Mouse (Mus musculus) cerebellum, adult 9-10 months (tissue): ENCODE data around the gene Nploc4.
"Not testable (repeated sequence)": the region's sequence is repeated elsewhere in the genome, so short reads cannot be mapped to it uniquely, and the experiment has no call there.

ENCODE experiments used
- DNase-seq: peaks from one replicate; pipeline ENCODE4 v3.0.0; 2022

The Nploc4 gene

DNA sequence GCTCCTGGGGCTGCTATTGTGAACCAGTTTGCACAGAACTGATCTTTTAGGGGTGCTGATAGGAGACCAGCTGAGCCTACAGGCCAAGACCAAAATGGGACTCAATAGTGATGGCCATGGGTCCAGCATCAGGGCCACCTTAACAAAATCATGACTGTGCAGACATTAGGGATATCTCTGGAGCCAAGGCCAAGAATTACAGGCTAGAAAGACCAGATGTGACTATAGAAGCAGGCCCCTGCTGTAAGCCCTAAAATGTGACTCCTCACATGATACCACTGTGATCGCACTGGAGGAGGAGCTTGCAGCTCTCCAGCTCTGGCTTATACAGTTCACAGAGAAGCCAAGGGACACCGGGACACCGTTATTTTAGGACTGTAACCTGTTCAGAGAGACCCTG, 4.8 kb upstream of the Nploc4 start, which contains the start of gene Tspan10:
Gene Tspan10 (plus strand): TSS at position 301 of the 400 bp plus-strand sequence.
- no peak for DNase-seq

GRCm38 (mm10) chr11:120437857-120438385, 413 bp upstream of the Nploc4 start:
- no peak for DNase-seq

DNA sequence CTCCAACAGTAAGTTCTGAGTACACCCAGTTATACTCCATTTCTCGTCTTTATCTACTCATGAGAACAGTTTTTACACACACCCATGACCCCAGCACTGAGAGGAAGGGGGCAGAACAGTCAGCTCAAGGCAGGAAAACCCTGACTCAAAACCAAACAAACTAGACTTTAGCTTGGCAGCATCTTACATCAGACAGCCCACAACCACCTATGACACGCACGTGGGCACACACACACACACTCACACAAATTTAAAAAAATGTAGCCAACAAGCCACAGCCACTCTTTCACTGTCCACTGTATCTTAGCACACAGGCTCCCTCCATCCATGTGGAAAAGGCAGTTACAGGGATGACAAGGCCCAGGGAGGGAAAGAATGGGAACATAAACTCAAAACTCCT, 10.8 kb downstream of the Nploc4 start:
- DNase-seq, result no peak

DNA sequence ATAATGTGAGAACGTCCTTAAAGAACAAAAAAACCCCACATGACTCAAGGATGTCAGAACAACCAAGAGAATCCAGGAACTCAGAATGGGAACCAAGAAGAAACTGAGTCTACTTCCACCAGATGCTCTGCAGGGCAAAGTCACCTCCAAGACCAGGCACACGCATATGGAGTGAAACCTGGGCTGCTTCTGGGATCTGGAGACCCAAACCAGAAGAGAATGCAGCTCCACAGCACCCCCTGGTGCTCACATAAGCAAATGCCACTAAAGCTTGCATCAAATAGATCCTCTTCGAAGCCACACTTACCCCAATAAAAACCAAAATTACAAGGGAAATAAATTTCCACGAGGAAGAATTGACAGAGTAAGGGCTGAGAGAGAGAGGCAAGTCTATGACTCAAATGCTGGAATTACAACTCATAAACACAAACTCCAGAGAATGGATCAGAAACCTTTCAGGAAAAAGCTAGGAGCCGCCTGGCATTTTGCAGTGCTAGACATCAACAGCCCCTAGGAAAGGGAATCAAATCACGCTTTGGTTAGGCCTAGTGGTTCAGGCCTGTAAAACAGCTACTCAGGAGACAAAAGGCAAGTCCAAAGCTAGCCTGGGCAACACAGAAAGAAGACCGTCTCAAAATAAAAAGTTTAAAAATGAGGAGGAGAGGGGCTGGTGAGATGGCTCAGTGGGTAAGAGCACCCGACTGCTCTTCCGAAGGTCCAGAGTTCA, 13.8 kb downstream of the Nploc4 start:
- peak; percentile 55 for DNase-seq

DNA sequence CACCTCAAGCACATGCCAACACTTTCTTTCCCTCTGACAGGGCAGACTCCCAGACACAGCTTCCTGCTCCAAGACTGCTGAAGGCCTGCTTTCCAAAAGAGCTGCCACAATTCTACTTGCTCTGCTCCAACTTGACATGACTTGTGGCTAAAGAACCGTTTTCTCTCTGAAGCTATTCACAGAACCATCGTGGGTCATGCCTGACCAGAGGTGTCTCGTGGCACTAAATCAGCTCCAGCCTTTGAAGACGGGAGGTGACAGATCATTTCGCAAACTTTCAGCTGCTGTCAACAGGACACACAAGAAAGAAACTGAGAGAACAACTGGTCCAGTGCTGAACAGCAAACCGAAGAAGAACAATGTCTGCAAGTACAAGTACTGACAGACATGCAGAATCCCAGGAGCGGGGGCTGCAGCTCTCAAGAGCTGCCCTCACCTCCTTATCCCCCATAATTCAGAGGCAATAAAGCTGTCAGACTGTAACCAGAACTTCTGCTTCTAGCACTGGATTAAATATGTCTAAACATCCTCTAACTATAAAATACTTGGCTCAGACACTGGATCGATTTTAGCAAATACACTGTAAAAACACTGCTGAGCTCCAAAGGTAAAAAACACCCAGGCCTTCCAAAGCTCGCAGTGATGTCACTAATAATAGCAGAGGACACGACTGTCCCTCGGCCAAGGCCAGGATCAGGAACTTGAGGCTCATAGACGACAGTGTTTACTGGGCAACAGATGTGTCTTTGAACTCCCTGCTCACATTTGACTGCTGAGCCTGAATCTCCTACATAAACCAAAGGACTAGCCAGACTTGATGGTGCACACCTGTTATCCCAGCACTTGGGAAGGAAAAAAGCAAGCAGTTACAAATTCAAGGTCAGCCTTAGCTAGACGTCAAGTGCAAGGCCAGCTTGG, 14.6 kb downstream of the Nploc4 start:
- DNase-seq, result no peak

- DNase-seq, result no peak
These were observed 18.9 kb downstream of the Nploc4 start for GRCm38 (mm10) chr11:120418592-120418991.

DNA sequence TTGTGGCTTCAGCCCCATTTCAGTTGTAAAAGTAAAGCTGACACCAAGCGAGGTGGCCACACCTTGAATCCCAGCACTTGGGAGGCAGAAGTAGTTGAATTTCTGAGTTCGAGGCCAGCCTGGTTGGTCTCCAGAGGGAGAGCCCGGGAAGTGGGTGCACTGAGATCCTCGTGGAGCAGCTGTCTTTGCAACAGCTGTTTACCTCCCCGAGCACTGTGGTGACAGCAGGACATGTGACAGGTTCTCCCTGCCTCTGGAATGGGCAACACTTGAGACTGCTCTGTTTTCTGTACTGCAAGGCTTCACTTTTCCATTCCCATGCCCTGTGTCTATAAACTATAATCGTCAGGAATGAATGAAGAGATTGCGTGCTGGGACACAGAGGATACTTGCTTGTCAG, 19.7 kb downstream of the Nploc4 start:
- DNase-seq, result no peak

DNA sequence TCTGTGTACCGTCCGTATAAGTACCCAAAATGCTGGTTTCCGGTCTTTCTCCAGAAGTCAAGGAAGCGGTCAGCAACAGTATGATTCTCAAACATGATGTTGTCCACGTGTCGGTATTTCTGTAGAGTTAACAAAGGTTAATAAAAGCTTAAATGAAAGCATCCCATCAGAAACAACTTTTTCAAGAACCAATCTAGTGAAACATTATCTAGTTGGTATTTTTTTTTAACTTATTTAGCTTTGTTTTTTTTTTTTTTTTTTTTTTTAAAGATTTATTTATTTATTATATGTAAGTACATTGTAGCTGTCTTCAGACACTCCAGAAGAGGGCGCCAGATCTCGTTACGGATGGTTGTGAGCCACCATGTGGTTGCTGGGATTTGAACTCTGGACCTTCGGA, 23.9 kb downstream of the Nploc4 start:
- DNase-seq, result not testable (repeated sequence)

DNA sequence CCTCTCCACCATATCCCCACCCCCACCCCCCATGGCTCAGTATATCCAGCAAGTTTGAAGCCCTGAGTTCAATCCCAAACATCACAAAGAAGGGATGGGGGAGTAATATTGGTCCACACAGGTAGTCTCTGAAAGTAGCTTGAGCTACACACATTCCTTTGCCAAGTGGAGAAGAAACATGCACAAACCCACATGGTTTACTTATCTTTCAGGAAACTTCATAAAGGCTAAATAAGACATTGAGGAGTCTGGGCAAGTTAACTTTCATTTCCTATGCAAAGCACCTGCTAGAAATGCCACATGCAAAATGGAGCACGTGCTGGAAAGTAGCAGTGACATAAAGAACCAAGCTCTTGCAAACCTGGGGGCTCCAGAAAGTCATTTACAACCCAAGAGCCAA, 31.1 kb downstream of the Nploc4 start:
- no peak for DNase-seq

- no peak for DNase-seq
These were observed 31.6 kb downstream of the Nploc4 start for GRCm38 (mm10) chr11:120405867-120406266.

- no peak for DNase-seq
These were observed 32.7 kb downstream of the Nploc4 start for GRCm38 (mm10) chr11:120404814-120405213.

DNA sequence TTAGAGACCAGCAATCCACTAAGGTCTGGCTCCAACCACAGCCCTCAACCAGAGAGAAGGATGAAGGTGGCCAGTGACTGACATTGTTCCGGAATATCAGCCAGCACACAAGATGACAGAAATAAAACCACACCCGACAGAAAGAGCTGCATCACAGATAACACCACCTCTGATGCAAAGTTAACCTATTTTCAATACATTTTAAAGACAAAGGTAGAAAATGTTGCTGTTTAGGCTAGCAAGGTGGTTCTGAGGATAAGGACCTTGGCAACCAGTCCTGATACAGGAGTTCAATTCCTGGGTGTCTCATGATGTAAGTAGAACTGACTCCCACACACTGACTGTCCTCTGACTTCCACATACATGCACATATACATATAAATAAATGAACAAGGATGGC, 38.2 kb downstream of the Nploc4 start:
- no peak for DNase-seq

DNA sequence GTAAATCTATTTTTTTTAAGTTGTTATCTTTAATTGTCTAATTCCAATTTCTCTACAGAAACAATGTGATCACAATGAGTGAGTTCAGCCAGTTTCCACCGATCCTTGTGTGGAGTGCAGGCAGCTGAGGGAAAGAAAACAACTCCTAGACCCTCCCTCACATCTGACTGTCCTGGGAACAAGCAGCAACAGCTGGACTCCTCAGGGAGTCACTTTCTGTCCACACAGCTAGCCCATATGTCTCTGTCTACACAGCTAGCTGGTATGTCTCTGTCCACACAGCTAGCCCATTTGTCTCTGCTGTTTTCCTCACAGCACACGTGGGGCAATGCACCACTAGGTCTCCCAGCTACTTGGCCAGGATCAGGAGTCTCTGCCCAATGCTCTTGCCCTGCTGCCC, 39.9 kb downstream of the Nploc4 start:
- no peak for DNase-seq

DNA sequence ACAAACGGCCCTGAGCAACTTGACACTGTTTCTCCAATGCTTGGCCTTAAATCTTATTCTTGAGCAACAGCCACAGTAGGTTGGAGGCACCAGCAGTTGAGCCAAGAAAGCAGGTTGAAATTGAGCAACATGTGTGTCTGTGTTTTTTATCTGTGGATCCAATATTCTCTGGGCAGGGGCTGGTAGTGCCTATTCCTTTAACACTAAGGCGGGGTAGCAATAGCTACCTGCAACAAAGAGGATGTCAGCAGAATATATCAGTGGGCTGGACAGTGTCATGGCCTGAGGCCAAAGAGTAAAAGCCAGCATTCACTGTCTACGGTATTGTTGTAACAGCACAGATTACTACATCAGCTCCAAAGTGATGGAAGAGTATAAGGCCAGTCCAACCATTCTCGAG, 41.8 kb downstream of the Nploc4 start:
- no peak for DNase-seq

DNA sequence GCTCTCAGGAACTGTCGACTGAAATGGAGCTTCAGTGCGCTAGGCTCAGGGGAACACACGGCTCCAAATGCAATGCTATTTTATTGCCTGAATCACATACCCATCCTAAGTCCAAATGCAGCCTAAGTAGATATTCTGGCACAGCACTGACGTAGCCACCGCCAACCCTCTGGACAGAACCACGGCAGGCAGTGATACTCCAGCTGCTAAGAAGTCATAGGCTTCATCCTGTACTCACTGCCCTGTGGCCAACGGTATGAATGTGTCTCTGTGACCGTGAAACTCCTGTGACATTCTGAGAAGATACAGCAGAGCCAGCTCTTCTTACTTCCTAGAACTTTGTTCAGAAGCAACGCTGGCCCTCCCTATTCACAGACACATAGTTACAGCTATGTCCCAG, 48.9 kb downstream of the Nploc4 start:
- DNase-seq, result no peak

DNA sequence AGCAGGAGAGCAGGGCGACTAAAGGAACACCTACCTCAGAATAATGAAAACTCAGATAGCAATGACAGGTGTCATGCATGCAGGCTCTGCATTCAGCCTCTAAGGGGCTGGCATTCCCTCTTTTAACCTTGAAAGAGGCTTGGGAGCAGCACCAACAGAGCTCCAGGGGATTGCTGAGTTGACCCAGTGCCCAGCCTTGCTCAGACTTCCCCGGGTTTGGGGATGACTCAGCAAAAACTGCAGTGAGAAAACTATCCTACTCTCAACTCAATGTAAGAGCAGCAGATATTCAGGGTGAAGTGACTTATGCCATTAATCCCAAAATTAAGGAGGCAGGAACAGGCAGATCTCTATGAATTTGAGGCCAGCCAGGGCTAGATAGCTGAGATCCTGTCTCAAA, 50.4 kb downstream of the Nploc4 start:
- no peak for DNase-seq

DNA sequence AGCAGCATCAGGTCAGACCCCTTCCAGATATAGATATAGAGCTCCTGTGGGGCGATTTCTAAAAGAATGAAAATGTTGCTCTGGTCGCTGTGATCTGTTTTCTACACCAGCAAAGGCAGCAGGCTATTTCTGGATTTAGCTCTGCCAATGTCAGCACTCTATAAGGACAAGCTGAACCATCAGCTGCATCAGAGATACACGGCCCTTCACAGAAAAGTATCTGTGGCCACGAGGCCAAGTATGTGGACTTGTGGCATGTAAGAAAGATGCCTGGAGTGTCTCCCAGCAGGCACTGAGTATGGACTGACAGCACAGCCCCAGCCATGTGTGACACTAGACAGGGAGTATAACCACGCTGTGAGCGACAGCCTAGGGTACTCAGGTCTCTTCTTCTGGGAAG, 50.9 kb downstream of the Nploc4 start:
- DNase-seq, result no peak

- DNase-seq, result no peak
These were observed 55.0 kb downstream of the Nploc4 start for GRCm38 (mm10) chr11:120382509-120382908.

DNA sequence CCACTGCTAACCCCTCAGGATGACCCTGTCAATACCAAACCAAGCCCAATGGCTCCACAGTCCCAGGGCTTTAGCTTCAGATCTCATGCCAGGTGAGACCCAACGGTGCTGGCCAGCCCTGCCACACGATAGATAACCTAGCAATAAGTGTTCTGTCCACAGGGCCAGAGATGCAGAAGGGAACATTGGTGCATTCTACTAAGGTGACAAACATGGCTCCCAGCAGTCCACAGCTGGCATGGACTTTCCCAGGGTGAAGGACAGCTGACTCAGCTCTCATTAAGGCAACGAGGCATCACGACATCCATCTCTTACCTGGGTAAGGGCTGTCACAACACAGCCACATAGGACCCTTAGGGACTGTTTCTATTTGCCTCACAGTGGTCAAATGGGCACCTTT, 56.4 kb downstream of the Nploc4 start:
- no peak for DNase-seq

GRCm38 (mm10) chr11:120380271-120380670, 57.2 kb downstream of the Nploc4 start:
- DNase-seq, result no peak

GRCm38 (mm10) chr11:120378611-120379540, 58.6 kb downstream of the Nploc4 start, which contains the start of gene Faap100:
Faap100 (minus strand) TSS chr11:120378764.
- peak; percentile 85 for DNase-seq

- DNase-seq, result peak; percentile 50
These were observed 59.4 kb downstream of the Nploc4 start for GRCm38 (mm10) chr11:120378031-120378610.
